Mouse (Mus musculus) liver, embryonic 14.5 days (tissue): ENCODE results near the gene Kcne2. TPM values are rescaled to one million over a fixed set of nuclear protein-coding genes. Genes with fewer than 3 reads are reported as not detected.
A peak's percentile ranks its signal among the peaks of the same experiment; 100 is the strongest.

Experiments used
- ATAC-seq: fragments of 200-750 bp; cut with Nextera tagmentation; 2 replicates; pipeline ENCODE4 v1.8.0; 2017; ENCODE audit warnings: moderate number of reproducible peaks, mild to moderate bottlenecking, moderate library complexity; ENCODE audit not compliant: insufficient read depth
- DNase-seq, 3 experiments: peaks; one replicate each; pipeline ENCODE4 v3.0.0-alpha.2; 2012 to 2013; ENCODE audit warnings: low read depth in 3 of 3, low spot score in 3 of 3
- H3K27ac ChIP-seq: fragments of 300-500 bp; sonication (generic); 2 replicates; pipeline ENCODE4 v1.5.1; 2014; ENCODE audit warnings: moderate library complexity, mild to moderate bottlenecking, control low read depth, inconsistent platforms
- H3K27me3 ChIP-seq: fragments of 300-500 bp; sonication (generic); 2 replicates; pipeline ENCODE4 v1.6.1; 2014; ENCODE audit warnings: mild to moderate bottlenecking, low read length, moderate library complexity; ENCODE audit not compliant: control insufficient read depth, insufficient read depth
- H3K36me3 ChIP-seq: fragments of 300-500 bp; sonication (generic); replicated peaks from 2 replicates; pipeline ENCODE4 v1.6.1; 2014; ENCODE audit warnings: low read depth; ENCODE audit not compliant: control insufficient read depth, insufficient read depth
- H3K4me1 ChIP-seq, 2 experiments: fragments of 200-500 bp in 1 of 2; fragments of 300-500 bp in 1 of 2; sonication (generic) in 1 of 2; replicated peaks; 2 replicates each; pipeline ENCODE4 v1.6.1; 2012 to 2014; ENCODE audit warnings: antibody characterized with exemption in 1 of 2, inconsistent platforms in 1 of 2, low read length in 1 of 2; ENCODE audit not compliant: control insufficient read depth in 2 of 2, insufficient read depth in 2 of 2
- H3K4me2 ChIP-seq: fragments of 300-500 bp; sonication (generic); 2 replicates; pipeline ENCODE4 v1.6.1; 2014; ENCODE audit warnings: low read depth, mild to moderate bottlenecking, control low read depth, moderate library complexity
- H3K4me3 ChIP-seq, 2 experiments: fragments of 200-500 bp in 1 of 2; fragments of 300-500 bp in 1 of 2; sonication (generic) in 1 of 2; 2 replicates each; pipeline ENCODE4 v1.5.1; 2012 to 2014; ENCODE audit warnings: low read depth in 2 of 2, low read length in 2 of 2, mild to moderate bottlenecking in 2 of 2, control low read depth in 1 of 2, inconsistent platforms in 1 of 2, moderate library complexity in 1 of 2; ENCODE audit not compliant: insufficient read depth in 1 of 2
- H3K9ac ChIP-seq: fragments of 300-500 bp; sonication (generic); replicated peaks from 2 replicates; pipeline ENCODE4 v1.6.1; 2014; ENCODE audit warnings: mild to moderate bottlenecking, control low read depth, moderate library complexity
- H3K9me3 ChIP-seq: fragments of 300-500 bp; sonication (generic); 2 replicates; pipeline ENCODE4 v1.6.1; 2016; ENCODE audit warnings: low read length, mixed read lengths; ENCODE audit not compliant: control insufficient read depth
- CTCF ChIP-seq: IDR thresholded peaks from 2 replicates; pipeline ENCODE4 v1.5.1; 2016; ENCODE audit warnings: antibody characterized with exemption, low read depth, control low read depth
- EP300 ChIP-seq: IDR thresholded peaks from 2 replicates; pipeline ENCODE4 v1.6.1; 2016; ENCODE audit warnings: antibody characterized with exemption, low read depth
- WGBS: fragments of 180-500 bp; shearing (Covaris S2); extraction: QIAGEN DNeasy Blood & Tissue Kit; methylation state at CpG from one replicate; pipeline ENCODE4 v1.1.7; 2014; ENCODE audit not compliant: insufficient replicate concordance; 5-methylcytosine and 5-hydroxymethylcytosine counted together
- polyA plus RNA-seq, 2 experiments: library from polyadenylated mRNA; depleted of rRNA in 1 of 2; stranded (reverse) in 1 of 2; unstranded in 1 of 2; fragments of >200 nt; fragmentation: Nextera tagmentation in 1 of 2; extraction: Ambion mirVana in 1 of 2; gene quantifications; 2 replicates each; pipeline versions ENCODE4 v1.2.1 to v1.2.3; 2012 to 2014

Kcne2 gene
- polyA plus RNA-seq, 2 experiments = not detected

DNA sequence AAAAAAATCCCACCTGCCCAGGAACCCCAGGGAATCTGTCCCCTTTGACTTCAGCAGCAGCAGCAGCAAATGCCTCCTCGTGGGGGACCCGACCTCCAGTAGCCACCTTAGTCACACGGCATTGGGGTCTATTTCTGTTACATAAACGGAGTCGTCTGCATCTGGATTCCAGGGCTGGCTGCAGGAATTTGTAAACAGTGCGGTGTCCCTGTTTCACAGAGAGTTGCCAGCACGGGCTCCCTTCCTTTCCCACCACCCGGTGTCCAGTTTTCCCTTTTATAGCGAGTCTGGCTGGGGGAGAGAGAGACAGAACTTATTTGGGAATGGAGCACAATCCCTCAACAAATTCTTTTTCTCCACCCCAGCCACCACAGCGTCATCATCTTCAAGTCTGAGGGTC lies 7.1 kb upstream of the Kcne2 start:
- ATAC-seq (no peak), DNase-seq (no peak)
- Histone ChIP-seq H3K4me2 (no peak overlapping the region), H3K9me3 (no peaks in the 10 kb centered on the region), H3K4me3 (no peak overlapping the region), H3K36me3 (no peaks in the 10 kb centered on the region), H3K4me1 (no peaks in the 10 kb centered on the region), H3K9ac (no peak overlapping the region), H3K27ac (no peak overlapping the region), H3K27me3 (no peaks in the 10 kb centered on the region)
- WGBS = 28% methylated on average over 10 of the region's 10 CpGs
- TF ChIP-seq CTCF (no peak), EP300 (no peak)

- TF ChIP-seq CTCF (peak; percentile 88), EP300 (no peak)
- no peak overlapping the region for H3K9ac ChIP-seq
Measured at GRCm38 (mm10) chr16:92286609-92287008, 5.6 kb upstream of the Kcne2 start.

GRCm38 (mm10) chr16:92288778-92289177 lies 3.4 kb upstream of the Kcne2 start:
- Histone ChIP-seq H3K9me3 (no peaks in the 10 kb centered on the region), H3K36me3 (no peaks in the 10 kb centered on the region), H3K9ac (no peak overlapping the region), H3K27ac (no peak overlapping the region), H3K4me2 (no peak overlapping the region), H3K4me3 (no peak overlapping the region), H3K4me1 (no peaks in the 10 kb centered on the region), H3K27me3 (no peaks in the 10 kb centered on the region; the same call in none of the 2 replicates)
- DNase-seq (no peak), ATAC-seq (no peak)
- WGBS = 75% methylated on average over 9 of the region's 9 CpGs
- TF ChIP-seq CTCF = peak; percentile 24; the same call in 1 of the 2 replicates
- no peak for TF ChIP-seq EP300

More at GRCm38 (mm10) chr16:92286609-92287008, 5.6 kb upstream of the Kcne2 start:
- ATAC-seq (no peak), DNase-seq (peak; percentile 39 to 53 (median 42))
- no peaks in the 10 kb centered on the region for H3K4me1 ChIP-seq
- no peaks in the 10 kb centered on the region for H3K9me3 ChIP-seq
- 7% methylated on average over 7 of the region's 7 CpGs for whole genome bisulfite sequencing
- H3K36me3 ChIP-seq = no peaks in the 10 kb centered on the region
- H3K27me3 ChIP-seq = no peaks in the 10 kb centered on the region; the same call in 1 of the 2 replicates
- no peak overlapping the region for H3K4me3 ChIP-seq
- no peak overlapping the region for H3K27ac ChIP-seq
- H3K4me2 ChIP-seq = no peak overlapping the region

DNA sequence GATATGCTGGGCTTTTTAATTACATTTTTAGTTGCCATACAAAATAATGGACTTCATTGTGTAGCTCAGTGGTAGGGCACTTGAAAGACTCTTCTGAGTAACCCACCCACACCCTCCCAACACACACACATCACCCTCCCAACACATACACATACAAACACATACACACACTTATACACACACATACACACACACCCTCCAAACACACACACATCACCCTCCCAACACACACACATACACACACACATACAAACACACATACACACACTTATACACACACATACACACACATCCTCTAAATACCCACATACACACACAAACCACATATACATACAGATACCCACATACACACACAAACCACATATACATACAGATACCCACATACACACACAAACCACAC lies 2.1 kb upstream of the Kcne2 start:
- Histone ChIP-seq H3K4me3 (no peak overlapping the region), H3K4me2 (no peak overlapping the region), H3K36me3 (no peaks in the 10 kb centered on the region), H3K27ac (no peak overlapping the region), H3K4me1 (no peaks in the 10 kb centered on the region), H3K9ac (no peak overlapping the region), H3K27me3 (no peaks in the 10 kb centered on the region; the same call in none of the 2 replicates), H3K9me3 (no peaks in the 10 kb centered on the region)
- TF ChIP-seq EP300 = no peak
- no peak for TF ChIP-seq CTCF
- no peak for DNase-seq
- ATAC-seq = no peak

DNA sequence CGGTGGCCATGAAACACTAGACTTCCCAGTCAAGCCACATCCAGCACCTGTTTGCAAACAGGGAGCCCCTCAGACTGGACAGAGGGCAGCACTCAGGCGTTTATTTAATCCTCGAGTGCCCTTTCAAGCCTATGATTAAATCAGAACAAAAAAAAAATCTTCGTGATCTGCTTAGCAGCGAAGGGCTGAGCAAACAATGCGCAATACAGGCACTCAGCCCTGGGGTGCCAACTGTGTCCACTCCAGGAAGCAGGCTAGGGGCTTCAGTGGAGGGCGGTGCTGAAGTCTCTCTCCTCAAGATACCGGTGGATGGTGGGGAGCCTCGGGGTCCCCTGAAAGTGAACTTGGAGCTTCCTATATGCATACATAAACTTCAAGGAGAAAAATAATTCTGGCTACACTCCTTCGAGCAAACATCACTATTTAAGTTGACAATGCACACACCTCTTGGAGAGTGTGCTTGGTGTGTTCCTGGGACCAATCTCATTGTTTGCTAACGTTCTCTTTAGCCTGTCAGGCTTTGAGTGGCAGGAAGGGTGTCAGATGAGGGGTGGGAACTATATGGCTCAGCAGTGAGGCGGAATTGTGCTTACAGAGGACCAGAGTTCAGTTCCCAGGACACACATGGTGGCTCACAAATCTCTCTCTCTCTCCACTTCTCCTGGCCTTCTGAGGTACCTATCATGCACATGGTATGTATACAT lies 2.2 kb downstream of the Kcne2 start:
- no peak overlapping the region for H3K9ac ChIP-seq
- TF ChIP-seq CTCF (no peak), EP300 (no peak)
- H3K4me3 ChIP-seq = no peak overlapping the region
- DNase-seq (no peak), ATAC-seq (no peak)
- no peaks in the 10 kb centered on the region for H3K9me3 ChIP-seq
- 49% methylated on average over 12 of the region's 12 CpGs for WGBS
- H3K27me3 ChIP-seq = no peaks in the 10 kb centered on the region; the same call in none of the 2 replicates
- no peak overlapping the region for H3K4me2 ChIP-seq
- H3K4me1 ChIP-seq = no peaks in the 10 kb centered on the region
- H3K27ac ChIP-seq = no peak overlapping the region
- no peaks in the 10 kb centered on the region for H3K36me3 ChIP-seq
